Mouse (Mus musculus): Measurements from ENCODE around the gene Olr1.

DNA sequence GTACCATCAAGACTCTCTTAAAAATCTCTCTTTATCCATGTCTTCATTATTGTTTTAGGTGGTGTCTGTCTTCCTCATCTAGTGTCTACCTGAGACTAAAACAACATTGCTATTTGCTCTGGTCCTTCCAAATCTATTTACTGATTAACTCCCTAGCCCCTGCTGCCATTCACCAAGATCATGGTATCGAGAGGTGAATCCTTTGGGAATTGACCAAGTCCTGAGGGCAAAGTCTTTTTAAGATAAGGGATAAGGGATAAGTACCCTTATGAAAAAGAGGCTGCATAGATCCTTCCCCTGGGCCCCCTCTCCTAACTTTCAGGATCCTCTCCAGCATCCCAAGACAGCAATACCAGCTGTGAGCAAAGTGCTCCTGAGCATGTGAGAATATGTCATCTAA lies 22.6 kb upstream of the Olr1 start:
- TF ChIP-seq CTCF (IDR thresholded peaks at IDR 0.05; ENCODE audit: low read depth) (no peak), EP300 (IDR thresholded peaks at IDR 0.05; ENCODE audit: low read depth) (no peak)
